Mouse (Mus musculus): ENCODE data around the gene Syt14. TPM values are rescaled to one million over a fixed set of nuclear protein-coding genes. Genes with fewer than 3 reads are reported as not detected.

The Syt14 gene
- polyA plus RNA-seq, 1 experiment: 14.7 TPM

DNA sequence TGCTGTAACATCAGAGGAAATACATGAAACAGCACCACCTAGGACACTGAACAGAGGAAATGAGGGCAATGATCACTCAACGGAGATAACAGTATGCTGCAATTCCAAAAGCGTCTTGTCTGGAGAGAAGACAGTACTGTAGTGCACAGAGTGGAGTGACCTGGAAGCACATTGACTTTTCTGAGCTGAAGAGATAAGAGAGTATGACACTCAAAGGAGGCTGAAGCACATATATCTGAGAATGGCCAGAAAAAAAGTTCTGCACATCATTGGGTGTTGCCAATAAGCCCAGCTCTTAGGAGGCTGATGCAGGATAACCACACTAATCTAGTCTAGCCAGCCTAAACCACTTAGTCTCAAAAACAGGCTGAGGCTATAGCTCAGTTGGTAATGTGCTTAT, 34.0 kb downstream of the Syt14 start:
- Histone ChIP-seq H3K4me3 (ENCODE audit: low read depth, low read length) (no peak overlapping the region), H3K9me3 (replicated peaks; ENCODE audit: control insufficient read depth, insufficient read depth, low read length, poor library complexity, severe bottlenecking) (no peaks in the 10 kb centered on the region), H3K4me1 (ENCODE audit: control insufficient read depth, insufficient read depth, low read length) (no peaks in the 10 kb centered on the region), H3K36me3 (ENCODE audit: control insufficient read depth, insufficient read depth, low read length, poor library complexity, severe bottlenecking) (no peaks in the 10 kb centered on the region), H3K27ac (ENCODE audit: insufficient read depth, low read length) (no peak overlapping the region), H3K9ac (ENCODE audit: low read depth, poor library complexity, severe bottlenecking) (no peak overlapping the region), H3K27me3 (ENCODE audit: control insufficient read depth, insufficient read depth, low read length, poor library complexity, severe bottlenecking) (no peaks in the 10 kb centered on the region)
- TF ChIP-seq CTCF (IDR thresholded peaks at IDR 0.05; ENCODE audit: low read depth, low read length) (no peak), EP300 (IDR thresholded peaks at IDR 0.05; ENCODE audit: insufficient read depth, low read depth, low read length) (no peak), POLR2A (IDR thresholded peaks at IDR 0.05; ENCODE audit: insufficient read depth, low read length) (no peak)

DNA sequence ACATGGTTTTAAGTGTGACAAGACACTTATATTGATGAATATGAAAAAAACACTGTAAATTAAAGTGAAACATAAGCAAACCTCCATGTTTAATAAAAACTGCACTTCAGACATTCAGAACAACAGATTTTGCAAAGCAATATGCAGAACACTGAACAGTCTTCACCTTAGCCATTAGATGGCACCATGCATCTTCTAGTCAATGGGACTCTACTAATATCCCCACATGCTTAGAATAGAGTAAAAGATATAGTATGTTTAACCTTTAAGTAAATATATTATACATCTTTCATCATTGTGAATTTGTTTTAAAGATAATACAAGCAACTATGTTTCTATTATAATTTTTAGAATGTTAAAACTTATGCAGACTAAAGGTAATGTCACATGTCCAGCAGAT, 34.7 kb downstream of the Syt14 start:
- no peaks in the 10 kb centered on the region for H3K4me1 ChIP-seq (ENCODE audit: control insufficient read depth, insufficient read depth, low read length)
- no peak overlapping the region for H3K27ac ChIP-seq (ENCODE audit: insufficient read depth, low read length)
- H3K27me3 ChIP-seq (ENCODE audit: control insufficient read depth, insufficient read depth, low read length, poor library complexity, severe bottlenecking): no peaks in the 10 kb centered on the region
- H3K4me3 ChIP-seq (ENCODE audit: low read depth, low read length): no peak overlapping the region
- H3K36me3 ChIP-seq (ENCODE audit: control insufficient read depth, insufficient read depth, low read length, poor library complexity, severe bottlenecking): no peaks in the 10 kb centered on the region
- no peak for TF ChIP-seq EP300 (IDR thresholded peaks at IDR 0.05; ENCODE audit: insufficient read depth, low read depth, low read length)
- TF ChIP-seq POLR2A (IDR thresholded peaks at IDR 0.05; ENCODE audit: insufficient read depth, low read length): no peak
- no peak for TF ChIP-seq CTCF (IDR thresholded peaks at IDR 0.05; ENCODE audit: low read depth, low read length)
- H3K9ac ChIP-seq (ENCODE audit: low read depth, poor library complexity, severe bottlenecking): no peak overlapping the region
- no peaks in the 10 kb centered on the region for H3K9me3 ChIP-seq (replicated peaks; ENCODE audit: control insufficient read depth, insufficient read depth, low read length, poor library complexity, severe bottlenecking)

DNA sequence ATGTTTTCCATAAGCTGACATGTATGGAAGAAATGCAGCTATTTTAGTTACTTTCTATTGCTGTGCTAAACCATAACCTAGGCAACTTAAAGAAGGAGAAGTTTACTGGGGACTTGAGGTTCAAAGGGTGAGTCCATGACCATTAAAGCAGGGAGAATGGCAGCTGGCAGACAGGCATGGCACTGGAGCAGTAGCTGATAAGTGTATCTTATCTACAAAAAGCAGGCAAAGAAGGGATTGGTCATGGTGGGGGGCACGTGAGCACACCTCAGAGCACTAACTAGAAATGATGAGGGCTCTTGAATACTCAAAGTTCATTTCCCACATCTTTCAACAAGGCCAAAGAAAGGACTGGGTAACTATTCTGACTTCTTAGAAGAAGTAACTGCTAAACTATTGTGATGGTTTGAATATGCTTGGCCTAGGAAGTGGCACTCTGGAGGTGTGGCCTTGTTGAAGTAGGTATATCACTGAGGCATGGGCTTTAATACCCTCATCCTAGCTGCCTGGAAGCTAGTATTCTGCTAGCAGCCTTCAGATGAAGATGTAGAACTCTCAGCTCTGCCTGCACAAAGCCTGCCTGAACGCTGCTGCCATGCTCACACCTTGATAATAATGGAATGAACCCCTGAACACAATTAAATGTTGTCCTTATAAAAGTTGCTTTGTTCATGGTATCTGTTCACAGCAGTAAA, 41.2 kb downstream of the Syt14 start:
- Histone ChIP-seq H3K36me3 (ENCODE audit: control insufficient read depth, insufficient read depth, low read length, poor library complexity, severe bottlenecking) (no peaks in the 10 kb centered on the region), H3K9me3 (replicated peaks; ENCODE audit: control insufficient read depth, insufficient read depth, low read length, poor library complexity, severe bottlenecking) (no peaks in the 10 kb centered on the region), H3K9ac (ENCODE audit: low read depth, poor library complexity, severe bottlenecking) (no peak overlapping the region), H3K4me1 (ENCODE audit: control insufficient read depth, insufficient read depth, low read length) (no peaks in the 10 kb centered on the region), H3K27me3 (ENCODE audit: control insufficient read depth, insufficient read depth, low read length, poor library complexity, severe bottlenecking) (no peaks in the 10 kb centered on the region), H3K4me3 (ENCODE audit: low read depth, low read length) (no peak overlapping the region), H3K27ac (ENCODE audit: insufficient read depth, low read length) (no peak overlapping the region)
- TF ChIP-seq CTCF (IDR thresholded peaks at IDR 0.05; ENCODE audit: low read depth, low read length): no peak
- TF ChIP-seq EP300 (IDR thresholded peaks at IDR 0.05; ENCODE audit: insufficient read depth, low read depth, low read length): no peak
- no peak for TF ChIP-seq POLR2A (IDR thresholded peaks at IDR 0.05; ENCODE audit: insufficient read depth, low read length)

DNA sequence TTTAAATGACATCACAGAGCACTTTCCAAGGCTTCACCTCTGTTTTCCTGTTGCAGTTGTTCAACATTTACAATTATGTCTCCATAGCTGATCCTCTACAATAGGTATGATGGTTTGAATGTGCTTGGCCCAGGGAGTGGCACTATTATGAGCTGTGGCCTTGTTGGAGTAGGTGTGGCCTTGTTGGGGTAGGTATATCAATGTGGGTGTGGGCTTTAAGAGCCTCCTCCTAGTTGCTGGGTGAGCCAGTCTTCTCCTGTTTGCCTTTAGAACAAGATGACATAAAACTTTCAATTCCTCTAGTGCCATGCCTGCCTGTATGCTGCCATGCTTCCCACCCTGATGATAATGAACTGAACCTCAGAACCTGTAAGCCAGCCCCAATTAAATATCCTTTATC, 42.1 kb downstream of the Syt14 start:
- Histone ChIP-seq H3K27me3 (ENCODE audit: control insufficient read depth, insufficient read depth, low read length, poor library complexity, severe bottlenecking) (no peaks in the 10 kb centered on the region), H3K27ac (ENCODE audit: insufficient read depth, low read length) (no peak overlapping the region), H3K9me3 (replicated peaks; ENCODE audit: control insufficient read depth, insufficient read depth, low read length, poor library complexity, severe bottlenecking) (no peaks in the 10 kb centered on the region), H3K9ac (ENCODE audit: low read depth, poor library complexity, severe bottlenecking) (no peak overlapping the region), H3K4me1 (ENCODE audit: control insufficient read depth, insufficient read depth, low read length) (no peaks in the 10 kb centered on the region), H3K36me3 (ENCODE audit: control insufficient read depth, insufficient read depth, low read length, poor library complexity, severe bottlenecking) (no peaks in the 10 kb centered on the region), H3K4me3 (ENCODE audit: low read depth, low read length) (no peak overlapping the region)
- TF ChIP-seq CTCF (IDR thresholded peaks at IDR 0.05; ENCODE audit: low read depth, low read length) (no peak), EP300 (IDR thresholded peaks at IDR 0.05; ENCODE audit: insufficient read depth, low read depth, low read length) (no peak)

DNA sequence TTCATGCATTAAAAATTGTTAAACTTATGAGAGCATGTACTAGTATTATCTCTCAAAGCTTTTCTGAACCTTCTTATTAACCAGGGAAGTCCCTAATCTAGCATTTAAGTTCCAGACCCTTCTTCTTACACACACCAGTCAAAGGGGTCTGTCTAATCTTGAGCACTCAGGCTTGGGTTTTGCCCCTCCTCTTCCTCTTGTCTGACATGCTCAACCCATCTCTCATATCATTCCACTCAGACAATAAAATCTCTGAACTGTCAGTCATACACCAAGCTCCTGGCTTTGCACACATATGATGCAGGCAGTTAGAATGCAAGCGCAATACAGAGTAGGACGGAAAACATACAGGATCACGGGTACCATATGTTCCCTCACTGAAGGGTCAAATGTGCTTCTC, 48.4 kb downstream of the Syt14 start:
- TF ChIP-seq POLR2A (IDR thresholded peaks at IDR 0.05; ENCODE audit: insufficient read depth, low read length) (no peak), EP300 (IDR thresholded peaks at IDR 0.05; ENCODE audit: insufficient read depth, low read depth, low read length) (no peak), CTCF (IDR thresholded peaks at IDR 0.05; ENCODE audit: low read depth, low read length) (no peak)
- Histone ChIP-seq H3K4me3 (ENCODE audit: low read depth, low read length) (no peak overlapping the region), H3K4me1 (ENCODE audit: control insufficient read depth, insufficient read depth, low read length) (no peaks in the 10 kb centered on the region), H3K36me3 (ENCODE audit: control insufficient read depth, insufficient read depth, low read length, poor library complexity, severe bottlenecking) (no peaks in the 10 kb centered on the region), H3K9me3 (replicated peaks; ENCODE audit: control insufficient read depth, insufficient read depth, low read length, poor library complexity, severe bottlenecking) (no peaks in the 10 kb centered on the region), H3K9ac (ENCODE audit: low read depth, poor library complexity, severe bottlenecking) (no peak overlapping the region), H3K27me3 (ENCODE audit: control insufficient read depth, insufficient read depth, low read length, poor library complexity, severe bottlenecking) (no peaks in the 10 kb centered on the region), H3K27ac (ENCODE audit: insufficient read depth, low read length) (no peak overlapping the region)

DNA sequence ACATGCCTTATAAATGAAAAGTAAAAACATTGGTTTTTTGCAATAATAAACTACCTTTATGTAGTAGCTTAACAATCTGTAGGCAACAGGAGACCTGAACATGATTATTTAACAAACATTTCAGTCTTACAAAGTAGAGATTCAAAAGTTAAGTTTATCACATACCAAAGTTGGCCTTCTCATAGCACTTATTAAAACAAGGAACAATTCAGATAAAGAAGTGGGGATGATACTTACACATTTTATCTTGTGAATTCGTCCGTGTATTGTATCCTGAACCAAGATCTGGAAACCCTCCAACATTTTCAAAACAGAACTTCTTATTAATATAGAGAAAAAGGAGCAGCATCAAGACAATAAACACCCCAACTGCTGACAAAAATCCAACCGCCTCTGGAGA, 49.1 kb downstream of the Syt14 start:
- Histone ChIP-seq H3K27me3 (ENCODE audit: control insufficient read depth, insufficient read depth, low read length, poor library complexity, severe bottlenecking) (no peaks in the 10 kb centered on the region), H3K27ac (ENCODE audit: insufficient read depth, low read length) (no peak overlapping the region), H3K36me3 (ENCODE audit: control insufficient read depth, insufficient read depth, low read length, poor library complexity, severe bottlenecking) (no peaks in the 10 kb centered on the region), H3K4me1 (ENCODE audit: control insufficient read depth, insufficient read depth, low read length) (no peaks in the 10 kb centered on the region), H3K9ac (ENCODE audit: low read depth, poor library complexity, severe bottlenecking) (no peak overlapping the region), H3K9me3 (replicated peaks; ENCODE audit: control insufficient read depth, insufficient read depth, low read length, poor library complexity, severe bottlenecking) (no peaks in the 10 kb centered on the region), H3K4me3 (ENCODE audit: low read depth, low read length) (no peak overlapping the region)
- TF ChIP-seq EP300 (IDR thresholded peaks at IDR 0.05; ENCODE audit: insufficient read depth, low read depth, low read length) (no peak), POLR2A (IDR thresholded peaks at IDR 0.05; ENCODE audit: insufficient read depth, low read length) (no peak), CTCF (IDR thresholded peaks at IDR 0.05; ENCODE audit: low read depth, low read length) (no peak)
